Mouse (Mus musculus) embryonic fibroblast, embryonic 13.5 days (primary cell): ENCODE data around the gene Arel1.

ENCODE experiments used
- CTCF ChIP-seq: IDR thresholded peaks from 2 replicates; pipeline ENCODE4 v1.5.1; 2011; ENCODE audit warnings: mild to moderate bottlenecking, control low read depth, low read length, moderate library complexity, borderline replicate concordance; ENCODE audit not compliant: insufficient read depth
- POLR2A ChIP-seq: IDR thresholded peaks from 2 replicates; pipeline ENCODE4 v1.6.1; 2011; ENCODE audit warnings: low read depth, mild to moderate bottlenecking, control low read depth, low read length, moderate library complexity

GRCm38 (mm10) chr12:85012185-85012584 lies 41.5 kb upstream of the Arel1 start:
- TF ChIP-seq POLR2A, result no peak
- TF ChIP-seq CTCF, result no peak
